Mouse (Mus musculus) hindbrain, embryonic 15.5 days (tissue): ENCODE measurements around the gene Olfr124. TPM values are rescaled to one million over a fixed set of nuclear protein-coding genes. Genes with fewer than 3 reads are reported as not detected.

Experiments
- ATAC-seq: fragments of 200-750 bp; cut with Nextera tagmentation; 2 replicates; pipeline ENCODE4 v1.8.0; 2017; ENCODE audit warnings: low read depth, moderate number of reproducible peaks, moderate TSS enrichment; ENCODE audit not compliant: low FRiP score
- H3K27ac ChIP-seq: fragments of 300-500 bp; sonication (generic); replicated peaks from 2 replicates; pipeline ENCODE4 v1.5.1; 2015; ENCODE audit warnings: mild to moderate bottlenecking, inconsistent platforms
- H3K27me3 ChIP-seq: fragments of 300-500 bp; sonication (generic); 2 replicates; pipeline ENCODE4 v1.6.1; 2015; ENCODE audit warnings: control low read depth, inconsistent platforms
- H3K36me3 ChIP-seq: fragments of 300-500 bp; sonication (generic); 2 replicates; pipeline ENCODE4 v1.6.1; 2015; ENCODE audit warnings: control low read depth, inconsistent platforms
- H3K4me1 ChIP-seq: fragments of 300-500 bp; sonication (generic); replicated peaks from 2 replicates; pipeline ENCODE4 v1.6.1; 2015; ENCODE audit warnings: control low read depth, inconsistent platforms
- H3K4me2 ChIP-seq: fragments of 300-500 bp; sonication (generic); 2 replicates; pipeline ENCODE4 v1.6.1; 2015; ENCODE audit warnings: moderate library complexity, mild to moderate bottlenecking, inconsistent platforms
- H3K4me3 ChIP-seq: fragments of 300-500 bp; sonication (generic); 2 replicates; pipeline ENCODE4 v1.5.1; 2015; ENCODE audit warnings: mild to moderate bottlenecking, inconsistent platforms
- H3K9ac ChIP-seq: fragments of 300-500 bp; sonication (generic); 2 replicates; pipeline ENCODE4 v1.6.1; 2015; ENCODE audit warnings: inconsistent platforms
- H3K9me3 ChIP-seq: fragments of 300-500 bp; sonication (generic); 2 replicates; pipeline ENCODE4 v1.6.1; 2016; ENCODE audit warnings: control low read depth, inconsistent platforms
- WGBS: fragments of 180-500 bp; shearing (Covaris S2); methylation state at CpG from one replicate; pipeline ENCODE4 v1.1.7; 2015; 5-methylcytosine and 5-hydroxymethylcytosine counted together
- polyA plus RNA-seq: library from polyadenylated mRNA; unstranded; fragments of >200 nt; fragmentation: Nextera tagmentation; extraction: Ambion mirVana; gene quantifications from 2 replicates; pipeline ENCODE4 v1.2.1, GENCODE M21; 2015

The Olfr124 gene
- polyA plus RNA-seq = not detected in 2 replicates

DNA sequence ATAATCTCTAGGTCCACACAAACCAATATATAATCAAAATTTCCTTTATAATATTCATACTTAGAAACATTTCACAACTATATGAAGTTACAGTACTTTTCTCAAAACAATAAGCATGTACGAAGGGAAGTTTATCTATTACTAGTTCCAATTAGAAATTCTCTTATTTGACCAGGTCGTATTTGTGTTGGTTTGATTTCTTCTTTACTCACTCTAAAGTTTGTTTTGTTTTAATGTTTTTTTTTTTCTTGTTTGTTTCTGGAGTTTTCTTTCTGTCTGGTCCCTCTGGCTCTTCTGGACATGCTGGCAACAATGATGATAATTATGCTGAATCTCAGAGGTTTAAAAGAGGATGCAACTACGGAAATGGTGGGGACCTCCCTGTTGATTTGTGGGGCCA is at the start of gene Olfr124:
TSS of gene Olfr124 (plus strand) at position 301 of the 400 bp plus-strand sequence.
- ATAC-seq = no peak
- Histone ChIP-seq H3K4me3 (no peak within 1 kb of the TSS), H3K36me3 (no peaks in the 10 kb centered on the region), H3K27me3 (no peaks in the 10 kb centered on the region), H3K27ac (no peak within 1 kb of the TSS), H3K4me1 (no peaks in the 10 kb centered on the region), H3K4me2 (no peak within 1 kb of the TSS), H3K9ac (no peak within 1 kb of the TSS), H3K9me3 (no peaks in the 10 kb centered on the region)
- 88% methylated on average over 3 of the region's 3 CpGs for WGBS

GRCm38 (mm10) chr17:37768307-37768706 is 31.4 kb upstream of the Olfr124 start, which contains the start of gene Olfr122:
TSS of gene Olfr122 (plus strand) at chr17:37768607.
- no peaks in the 10 kb centered on the region for H3K36me3 ChIP-seq
- no peak within 1 kb of the TSS for H3K27ac ChIP-seq
- ATAC-seq = no peak
- H3K4me3 ChIP-seq = no peak within 1 kb of the TSS
- no peak within 1 kb of the TSS for H3K9ac ChIP-seq
- no peaks in the 10 kb centered on the region for H3K4me1 ChIP-seq
- H3K9me3 ChIP-seq = no peaks in the 10 kb centered on the region
- H3K4me2 ChIP-seq = no peak within 1 kb of the TSS
- no peaks in the 10 kb centered on the region for H3K27me3 ChIP-seq
- 79% methylated on average over 4 of the region's 4 CpGs for WGBS

DNA sequence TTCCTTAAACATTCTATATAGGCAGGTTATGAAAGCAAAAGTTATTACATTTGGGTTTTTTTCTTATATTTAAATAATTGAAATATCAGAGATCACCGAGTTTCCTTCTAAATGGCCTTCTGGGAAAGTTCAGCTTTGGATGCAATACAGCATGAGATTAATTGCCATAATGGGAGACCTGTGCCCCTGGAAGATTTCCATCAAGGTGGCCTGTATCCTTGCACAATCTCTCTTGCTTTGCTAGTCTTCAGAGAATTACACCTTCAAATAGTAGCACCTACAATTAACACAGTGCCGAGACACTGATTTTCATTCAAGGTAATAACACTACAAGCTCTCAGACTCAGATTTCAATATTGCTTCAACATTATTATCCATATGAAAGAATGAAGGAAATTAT is 6.5 kb upstream of the Olfr124 start, which contains the start of gene Olfr123:
TSS of gene Olfr123 (plus strand) at position 301 of the 400 bp plus-strand sequence.
- H3K4me1 ChIP-seq = no peaks in the 10 kb centered on the region
- no peak for ATAC-seq
- no peaks in the 10 kb centered on the region for H3K36me3 ChIP-seq
- H3K4me3 ChIP-seq = no peak within 1 kb of the TSS
- H3K27me3 ChIP-seq = no peaks in the 10 kb centered on the region
- no peak within 1 kb of the TSS for H3K4me2 ChIP-seq
- WGBS = 92% methylated on average over 2 of the region's 2 CpGs
- H3K27ac ChIP-seq = no peak within 1 kb of the TSS
- no peak within 1 kb of the TSS for H3K9ac ChIP-seq
- H3K9me3 ChIP-seq = no peaks in the 10 kb centered on the region

GRCm38 (mm10) chr17:37832649-37833048 is 33.0 kb downstream of the Olfr124 start, which contains the start of gene Olfr125:
TSS of gene Olfr125 (plus strand) at chr17:37832949.
- H3K27me3 ChIP-seq = no peaks in the 10 kb centered on the region
- H3K4me2 ChIP-seq = no peak within 1 kb of the TSS
- H3K36me3 ChIP-seq = no peaks in the 10 kb centered on the region
- no peak within 1 kb of the TSS for H3K9ac ChIP-seq
- no peak for ATAC-seq
- no peak within 1 kb of the TSS for H3K4me3 ChIP-seq
- H3K27ac ChIP-seq = no peak within 1 kb of the TSS
- no peaks in the 10 kb centered on the region for H3K9me3 ChIP-seq
- no peaks in the 10 kb centered on the region for H3K4me1 ChIP-seq

- no peak for ATAC-seq
- Histone ChIP-seq H3K4me3 (no peak within 1 kb of the TSS), H3K9me3 (no peaks in the 10 kb centered on the region), H3K4me1 (no peaks in the 10 kb centered on the region), H3K9ac (no peak within 1 kb of the TSS), H3K27ac (no peak within 1 kb of the TSS), H3K27me3 (no peaks in the 10 kb centered on the region), H3K36me3 (no peaks in the 10 kb centered on the region), H3K4me2 (no peak within 1 kb of the TSS)
Observed at GRCm38 (mm10) chr17:37847183-37847582, 47.5 kb downstream of the Olfr124 start, which contains the start of gene Olfr126. TSS of gene Olfr126 (plus strand) at chr17:37847483.

Other genes with a start within 250 kb of the Olfr124 start
- not detected in 2 replicates for gene Olfr112, start 230.4 kb upstream of the Olfr124 start, polyA plus RNA-seq
- gene Olfr113, start 222.2 kb upstream of the Olfr124 start, polyA plus RNA-seq = not detected in 2 replicates
- gene Olfr114, start 207.1 kb upstream of the Olfr124 start, polyA plus RNA-seq = not detected in 2 replicates
- not detected in 2 replicates for gene Olfr115, start 172.8 kb upstream of the Olfr124 start, polyA plus RNA-seq
- not detected in 2 replicates for gene Olfr116, start 172.7 kb upstream of the Olfr124 start, polyA plus RNA-seq
- gene Olfr117, start 136.1 kb upstream of the Olfr124 start, polyA plus RNA-seq = not detected in 2 replicates
- gene Olfr118, start 132.9 kb upstream of the Olfr124 start, polyA plus RNA-seq = not detected in 2 replicates
- gene Olfr119, start 103.3 kb upstream of the Olfr124 start, polyA plus RNA-seq = not detected in 2 replicates
- not detected in 2 replicates for gene Olfr120, start 78.1 kb upstream of the Olfr124 start, polyA plus RNA-seq
- not detected in 2 replicates for gene Olfr121, start 51.0 kb upstream of the Olfr124 start, polyA plus RNA-seq
- gene Olfr122, start 31.3 kb upstream of the Olfr124 start, polyA plus RNA-seq = not detected in 2 replicates
- gene Olfr123, start 6.4 kb upstream of the Olfr124 start, polyA plus RNA-seq = not detected in 2 replicates
- not detected in 2 replicates for gene Olfr125, start 33.1 kb downstream of the Olfr124 start, polyA plus RNA-seq
- gene Olfr126, start 47.6 kb downstream of the Olfr124 start, polyA plus RNA-seq = not detected in 2 replicates
- gene Olfr127, start 100.5 kb downstream of the Olfr124 start, polyA plus RNA-seq = not detected in 2 replicates
- not detected in 2 replicates for gene Olfr128, start 120.7 kb downstream of the Olfr124 start, polyA plus RNA-seq
- gene Olfr761, start 153.2 kb downstream of the Olfr124 start, polyA plus RNA-seq = not detected in 2 replicates